Mouse (Mus musculus): ENCODE results near the gene Sem1. TPM values are rescaled to one million over a fixed set of nuclear protein-coding genes. Genes with fewer than 3 reads are reported as not detected.

The Sem1 gene
- polyA plus RNA-seq (2015; fragmentation: Nextera tagmentation; extraction: Ambion mirVana), result 246 and 271 TPM in 2 replicates

DNA sequence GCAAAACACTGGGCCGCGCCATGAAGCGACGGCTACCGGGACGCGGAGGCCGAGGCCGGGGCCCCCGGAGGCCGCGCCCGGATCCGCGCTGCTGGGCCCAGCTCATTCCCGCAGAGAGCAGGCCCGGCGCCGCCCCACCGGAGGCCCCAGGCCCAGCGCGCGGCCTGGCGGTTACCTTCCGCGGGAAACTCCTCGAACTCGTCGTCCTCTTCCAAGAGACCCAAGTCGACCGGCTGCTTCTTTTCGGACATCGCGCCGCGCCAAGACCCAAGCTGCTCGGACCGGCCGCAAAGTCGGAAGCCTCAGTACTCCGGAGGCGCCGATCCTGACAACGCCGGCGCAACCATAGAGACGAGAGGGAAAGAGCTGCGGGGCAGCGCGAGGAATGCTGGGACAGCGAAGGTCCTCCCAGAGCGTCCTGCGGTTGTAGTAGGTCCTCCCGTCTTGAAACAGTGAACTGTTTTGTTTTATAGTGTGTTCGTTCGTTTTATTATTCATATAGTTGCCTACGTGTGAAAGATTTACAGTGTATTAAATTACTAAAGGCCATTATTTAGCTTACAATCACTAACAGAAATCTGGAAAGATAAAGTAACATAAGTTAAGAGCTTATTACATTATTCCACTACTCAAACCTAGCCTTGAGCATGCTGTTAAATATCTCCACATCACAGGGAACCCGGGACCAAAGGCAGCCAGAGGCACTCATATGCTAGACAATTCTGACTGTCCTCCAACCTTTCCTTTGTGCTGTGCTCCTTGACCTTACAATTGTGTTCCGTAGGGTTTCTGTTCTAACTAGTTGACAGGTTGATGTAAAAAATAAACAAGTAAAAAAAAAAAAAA is at the start of gene Sem1:
Sem1 (minus strand) TSS at position 360 of the 846 bp plus-strand sequence.
- H3K9me3 ChIP-seq (replicated peaks), result no peaks in the 10 kb centered on the region
- H3K27me3 ChIP-seq, result no peaks in the 10 kb centered on the region
- 1% methylated on average over 59 of the region's 59 CpGs for WGBS
- H3K4me1 ChIP-seq, result peaks cover 7% of the 10 kb centered on the region
- peak within 1 kb of the TSS; percentile 58 for H3K4me2 ChIP-seq
- H3K27ac ChIP-seq, result peak within 1 kb of the TSS; percentile 95
- peaks cover 8% of the 10 kb centered on the region for H3K36me3 ChIP-seq
- H3K9ac ChIP-seq, result peak within 1 kb of the TSS; percentile 97
- peak within 1 kb of the TSS; percentile 95 for H3K4me3 ChIP-seq (replicated peaks)
- peak; percentile 99 for ATAC-seq (replicated peaks; ENCODE audit: low FRiP score)

DNA sequence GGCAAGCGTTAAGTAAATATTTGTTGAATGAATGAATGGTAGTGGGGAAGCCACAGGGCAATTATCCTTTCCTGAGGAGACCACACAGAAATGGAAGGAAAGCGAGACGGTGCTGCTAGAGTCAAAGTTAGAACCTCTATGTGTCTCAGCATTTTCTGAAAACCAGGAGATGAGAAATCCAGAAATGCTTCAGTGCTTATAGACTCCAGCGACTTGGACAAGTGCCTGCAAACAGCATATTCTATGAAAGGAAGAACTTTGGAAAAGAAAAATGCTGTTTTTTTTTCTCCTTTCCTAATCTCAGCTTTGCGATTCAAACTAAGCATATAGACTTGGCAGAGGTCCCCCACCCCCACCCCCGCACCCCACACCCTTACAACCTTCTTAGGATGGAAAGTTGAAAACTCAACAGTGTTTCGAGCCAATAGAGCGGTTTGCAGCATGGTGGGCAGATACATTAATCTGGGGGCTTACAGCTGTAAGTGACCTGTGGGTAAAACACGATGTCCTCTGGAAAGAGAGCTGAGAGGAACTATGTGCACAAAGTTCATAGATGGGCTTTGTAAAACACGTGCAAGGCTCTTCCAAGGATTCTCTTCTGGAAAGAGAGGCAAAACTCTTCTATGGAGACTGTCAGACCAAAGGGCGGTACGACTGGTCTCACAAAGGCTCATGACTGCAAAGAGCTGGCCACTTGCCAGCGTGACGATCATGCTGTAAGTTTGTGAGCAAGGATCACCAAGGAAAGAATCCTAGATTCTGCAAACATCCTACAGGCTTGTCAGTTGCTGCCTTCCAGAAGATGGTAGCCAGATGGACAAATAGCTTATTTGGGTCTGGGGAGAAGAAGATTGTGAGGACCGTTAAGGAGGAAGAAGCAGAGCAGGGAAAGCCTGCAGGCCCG is 44.6 kb upstream of the Sem1 start:
- no peak overlapping the region for H3K4me3 ChIP-seq (replicated peaks)
- no peak for ATAC-seq (replicated peaks; ENCODE audit: low FRiP score)
- H3K9ac ChIP-seq, result no peak overlapping the region
- no peak overlapping the region for H3K4me2 ChIP-seq
- H3K9me3 ChIP-seq (replicated peaks), result no peaks in the 10 kb centered on the region
- no peaks in the 10 kb centered on the region for H3K27me3 ChIP-seq
- 62% methylated on average over 16 of the region's 16 CpGs for WGBS
- H3K27ac ChIP-seq, result 0 out of 2 replicates have a peak overlapping the region, but pooled peaks have one; percentile 22
- H3K36me3 ChIP-seq, result no peaks in the 10 kb centered on the region
- H3K4me1 ChIP-seq, result 0 out of 2 replicates have a peak, but pooled peaks cover 4% of the 10 kb centered on the region

DNA sequence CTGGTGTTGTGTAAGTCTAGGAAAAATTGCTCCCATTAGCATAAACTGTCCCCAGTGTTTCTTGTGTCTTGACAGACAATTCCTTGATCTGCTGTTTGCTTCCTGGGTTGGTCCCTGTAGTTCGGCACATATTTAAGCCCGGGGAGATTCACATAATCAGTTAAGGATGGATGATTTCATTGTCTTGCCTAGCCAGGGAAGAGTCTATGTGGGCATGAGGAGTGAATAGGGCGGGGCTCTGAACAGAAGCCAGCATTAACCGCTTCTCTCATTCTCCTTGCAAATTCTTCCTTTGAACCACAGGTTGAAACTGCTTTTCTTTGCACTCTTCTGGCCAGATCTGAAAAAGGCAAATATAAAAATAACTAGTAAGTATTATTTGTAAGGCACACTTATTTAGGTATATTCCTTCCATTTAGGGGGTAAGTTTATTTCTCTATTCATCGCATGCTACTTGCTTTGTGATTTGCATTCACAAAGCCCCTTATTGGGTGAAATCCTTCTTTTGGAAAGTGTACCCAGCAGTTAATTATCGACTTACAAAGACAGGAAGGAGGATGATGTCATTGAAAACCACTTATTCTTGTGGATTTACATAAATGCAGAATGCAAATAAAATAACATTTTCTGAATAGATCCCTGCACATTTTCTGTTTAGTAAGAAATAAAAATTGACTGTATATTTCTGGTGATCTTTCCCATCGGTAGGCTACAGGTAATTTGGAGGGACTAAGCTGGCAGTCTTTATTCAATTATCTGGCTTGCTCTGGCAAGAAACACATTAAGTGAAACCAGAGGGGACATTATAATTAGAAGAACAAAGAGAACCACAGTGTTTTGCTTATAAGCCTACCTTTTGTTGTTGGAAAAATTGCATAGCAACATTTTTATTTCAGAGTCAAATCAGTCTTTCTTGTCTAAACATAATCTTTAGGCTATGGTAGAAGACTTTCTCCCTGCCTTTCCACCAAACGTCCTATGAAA is 25.4 kb upstream of the Sem1 start:
- WGBS, result 77% methylated on average over 8 of the region's 8 CpGs
- H3K27ac ChIP-seq, result no peak overlapping the region
- no peak overlapping the region for H3K4me3 ChIP-seq (replicated peaks)
- no peak overlapping the region for H3K9ac ChIP-seq
- H3K4me1 ChIP-seq, result no peaks in the 10 kb centered on the region
- H3K4me2 ChIP-seq, result no peak overlapping the region
- no peaks in the 10 kb centered on the region for H3K9me3 ChIP-seq (replicated peaks)
- no peaks in the 10 kb centered on the region for H3K36me3 ChIP-seq
- ATAC-seq (replicated peaks; ENCODE audit: low FRiP score), result no peak
- H3K27me3 ChIP-seq, result no peaks in the 10 kb centered on the region

DNA sequence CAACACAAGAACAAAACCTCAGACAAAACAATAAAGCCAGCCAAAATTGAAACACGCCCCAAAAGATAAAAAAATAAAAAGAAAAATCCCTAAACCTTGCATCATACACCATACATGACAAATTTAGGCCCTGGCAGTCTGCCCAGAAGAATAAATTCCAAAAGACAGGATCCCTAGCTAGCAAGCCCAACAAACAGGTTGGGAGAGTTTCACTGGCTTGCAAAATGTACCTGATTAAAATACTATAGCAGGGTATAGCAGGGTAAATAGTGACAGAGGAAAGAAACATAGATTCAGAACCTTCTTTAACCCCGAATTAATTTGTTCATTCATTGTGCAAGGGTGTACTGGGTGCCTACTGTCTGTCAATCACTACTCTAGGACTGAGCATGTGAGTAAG is 7.8 kb upstream of the Sem1 start:
- Histone ChIP-seq H3K27me3 (no peaks in the 10 kb centered on the region), H3K36me3 (no peaks in the 10 kb centered on the region), H3K27ac (no peak overlapping the region), H3K9ac (no peak overlapping the region), H3K4me3 (replicated peaks) (no peak overlapping the region), H3K4me1 (no peaks in the 10 kb centered on the region), H3K4me2 (no peak overlapping the region), H3K9me3 (replicated peaks) (no peaks in the 10 kb centered on the region)
- ATAC-seq (replicated peaks; ENCODE audit: low FRiP score), result no peak
- WGBS, result 83% methylated on average over 2 of the region's 2 CpGs

GRCm38 (mm10) chr6:6581849-6582248 is 3.4 kb upstream of the Sem1 start:
- H3K36me3 ChIP-seq, result no peaks in the 10 kb centered on the region
- 85% methylated on average over 2 of the region's 2 CpGs for WGBS
- H3K4me1 ChIP-seq, result peaks cover 4% of the 10 kb centered on the region
- H3K4me3 ChIP-seq (replicated peaks), result no peak overlapping the region
- ATAC-seq (replicated peaks; ENCODE audit: low FRiP score), result no peak
- no peaks in the 10 kb centered on the region for H3K9me3 ChIP-seq (replicated peaks)
- no peak overlapping the region for H3K9ac ChIP-seq
- H3K4me2 ChIP-seq, result no peak overlapping the region
- no peak overlapping the region for H3K27ac ChIP-seq
- no peaks in the 10 kb centered on the region for H3K27me3 ChIP-seq

DNA sequence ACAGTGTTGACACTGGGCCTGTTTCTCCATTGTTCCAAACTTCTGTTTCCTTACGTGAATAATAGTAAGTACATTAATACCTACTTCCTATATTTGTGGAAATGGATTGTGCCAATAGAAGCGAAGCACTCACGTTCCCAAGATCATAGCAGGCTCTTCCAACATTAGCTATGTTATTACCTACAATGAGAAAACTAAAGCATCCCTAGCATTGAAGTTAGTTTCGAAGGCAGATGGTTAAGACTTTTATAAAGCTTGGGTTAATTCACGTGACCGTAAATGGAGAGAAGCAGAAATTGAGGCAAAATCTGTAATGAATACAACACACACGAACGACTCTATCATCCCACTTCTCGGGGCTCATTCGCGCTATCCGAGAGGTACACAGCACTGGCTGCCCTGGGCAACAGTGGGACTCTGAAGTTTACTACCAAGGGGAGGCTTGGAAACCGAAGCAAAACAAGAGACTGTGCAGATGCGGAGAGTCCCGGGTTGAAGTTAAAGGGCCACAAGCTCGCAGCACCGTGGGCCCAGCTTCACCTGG is 650 bp downstream of the Sem1 start:
- Histone ChIP-seq H3K36me3 (peaks cover 8% of the 10 kb centered on the region), H3K27ac (peak overlapping the region; percentile 95), H3K4me3 (replicated peaks) (peak overlapping the region; percentile 95), H3K9me3 (replicated peaks) (no peaks in the 10 kb centered on the region), H3K4me1 (peaks cover 7% of the 10 kb centered on the region), H3K9ac (peak overlapping the region; percentile 97), H3K27me3 (no peaks in the 10 kb centered on the region), H3K4me2 (peak overlapping the region; percentile 58)
- WGBS, result 2% methylated on average over 17 of the region's 17 CpGs
- peak; percentile 73 for ATAC-seq (replicated peaks; ENCODE audit: low FRiP score)

- peak overlapping the region; percentile 97 for H3K9ac ChIP-seq
Measured at GRCm38 (mm10) chr6:6577291-6577690, 1.2 kb downstream of the Sem1 start.

GRCm38 (mm10) chr6:6575796-6576195 is 2.7 kb downstream of the Sem1 start:
- WGBS, result 81% methylated on average over 4 of the region's 4 CpGs
- Histone ChIP-seq H3K9me3 (replicated peaks) (no peaks in the 10 kb centered on the region), H3K9ac (no peak overlapping the region), H3K4me2 (no peak overlapping the region), H3K27ac (no peak overlapping the region), H3K4me3 (replicated peaks) (no peak overlapping the region), H3K36me3 (peaks cover 8% of the 10 kb centered on the region), H3K27me3 (no peaks in the 10 kb centered on the region), H3K4me1 (peaks cover 9% of the 10 kb centered on the region)
- no peak for ATAC-seq (replicated peaks; ENCODE audit: low FRiP score)

More at GRCm38 (mm10) chr6:6577291-6577690, 1.2 kb downstream of the Sem1 start:
- WGBS, result 59% methylated on average over 3 of the region's 3 CpGs
- H3K36me3 ChIP-seq, result peaks cover 8% of the 10 kb centered on the region
- peak overlapping the region; percentile 58 for H3K4me2 ChIP-seq
- H3K27ac ChIP-seq, result no peak overlapping the region
- no peaks in the 10 kb centered on the region for H3K27me3 ChIP-seq
- H3K4me3 ChIP-seq (replicated peaks), result peak overlapping the region; percentile 95
- no peak for ATAC-seq (replicated peaks; ENCODE audit: low FRiP score)
- peaks cover 7% of the 10 kb centered on the region for H3K4me1 ChIP-seq
- H3K9me3 ChIP-seq (replicated peaks), result no peaks in the 10 kb centered on the region

DNA sequence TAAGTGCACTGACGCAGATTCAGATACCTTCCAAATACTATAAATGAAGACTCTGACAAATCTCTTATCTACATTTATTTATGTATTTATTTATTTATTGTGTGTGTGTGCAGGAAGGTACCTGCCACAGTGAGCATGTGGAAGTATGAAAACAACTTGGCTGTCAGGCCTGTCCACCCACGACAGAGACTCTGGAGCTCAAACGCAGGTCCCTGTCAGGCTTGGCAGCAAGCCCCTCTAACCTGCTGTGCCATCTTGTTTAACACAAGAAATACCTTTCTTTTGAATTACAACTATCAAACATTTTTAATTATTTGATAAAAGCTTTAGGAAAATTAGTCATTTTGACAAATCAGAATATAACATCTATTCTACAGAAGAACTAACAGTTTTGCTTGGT is 10.0 kb downstream of the Sem1 start:
- Histone ChIP-seq H3K4me3 (replicated peaks) (no peak overlapping the region), H3K9ac (no peak overlapping the region), H3K9me3 (replicated peaks) (no peaks in the 10 kb centered on the region), H3K27me3 (no peaks in the 10 kb centered on the region), H3K4me1 (0 out of 2 replicates have a peak, but pooled peaks cover 4% of the 10 kb centered on the region), H3K36me3 (no peaks in the 10 kb centered on the region), H3K27ac (no peak overlapping the region), H3K4me2 (no peak overlapping the region)
- no peak for ATAC-seq (replicated peaks; ENCODE audit: low FRiP score)
- WGBS, result 76% methylated on average over 3 of the region's 3 CpGs

GRCm38 (mm10) chr6:6563691-6564090 is 14.8 kb downstream of the Sem1 start:
- 74% methylated on average over 5 of the region's 5 CpGs for WGBS
- H3K36me3 ChIP-seq, result no peaks in the 10 kb centered on the region
- no peaks in the 10 kb centered on the region for H3K9me3 ChIP-seq (replicated peaks)
- no peaks in the 10 kb centered on the region for H3K27me3 ChIP-seq
- no peak overlapping the region for H3K27ac ChIP-seq
- no peak overlapping the region for H3K4me2 ChIP-seq
- no peak overlapping the region for H3K4me3 ChIP-seq (replicated peaks)
- no peak for ATAC-seq (replicated peaks; ENCODE audit: low FRiP score)
- H3K9ac ChIP-seq, result no peak overlapping the region
- no peaks in the 10 kb centered on the region for H3K4me1 ChIP-seq

GRCm38 (mm10) chr6:6562716-6563115 is 15.7 kb downstream of the Sem1 start:
- H3K27me3 ChIP-seq, result no peaks in the 10 kb centered on the region
- ATAC-seq (replicated peaks; ENCODE audit: low FRiP score), result no peak
- no peak overlapping the region for H3K4me2 ChIP-seq
- no peak overlapping the region for H3K27ac ChIP-seq
- H3K9me3 ChIP-seq (replicated peaks), result no peaks in the 10 kb centered on the region
- 86% methylated on average over 5 of the region's 5 CpGs for WGBS
- H3K4me1 ChIP-seq, result no peaks in the 10 kb centered on the region
- peaks cover under 1% of the 10 kb centered on the region; the same call in 1 of the 2 replicates for H3K36me3 ChIP-seq
- no peak overlapping the region for H3K9ac ChIP-seq
- H3K4me3 ChIP-seq (replicated peaks), result no peak overlapping the region

All from kidney, embryonic 15.5 days (tissue).